Mouse (Mus musculus) forebrain, embryonic 11.5 days (tissue): Measurements from ENCODE around the gene Nemp1. TPM values are rescaled to one million over a fixed set of nuclear protein-coding genes. Genes with fewer than 3 reads are reported as not detected.
A peak's percentile ranks its signal among the peaks of the same experiment; 100 is the strongest.
"Not testable (repeated sequence)": the region's sequence is repeated elsewhere in the genome, so short reads cannot be mapped to it uniquely, and the experiment has no call there.

Experiments
- ATAC-seq: fragments of 200-750 bp; cut with Nextera tagmentation; replicated peaks from 2 replicates; pipeline ENCODE4 v1.8.0; 2017; ENCODE audit warnings: moderate TSS enrichment; ENCODE audit not compliant: low FRiP score
- DNase-seq: peaks from one replicate; pipeline ENCODE4 v3.0.0-alpha.2; 2017; ENCODE audit warnings: low spot score
- H3K27ac ChIP-seq: fragments of 300-500 bp; sonication (generic); 2 replicates; pipeline ENCODE4 v1.5.1; 2014; ENCODE audit warnings: low read depth, low read length
- H3K27me3 ChIP-seq: fragments of 300-500 bp; sonication (generic); 2 replicates; pipeline ENCODE4 v1.6.1; 2014; ENCODE audit warnings: mild to moderate bottlenecking, low read length, mixed read lengths; ENCODE audit not compliant: control insufficient read depth, insufficient read depth
- H3K36me3 ChIP-seq: fragments of 300-500 bp; sonication (generic); 2 replicates; pipeline ENCODE4 v1.6.1; 2014; ENCODE audit warnings: mild to moderate bottlenecking, low read length, moderate library complexity, mixed read lengths; ENCODE audit not compliant: control insufficient read depth, insufficient read depth
- H3K4me1 ChIP-seq: fragments of 300-500 bp; sonication (generic); replicated peaks from 2 replicates; pipeline ENCODE4 v1.6.1; 2014; ENCODE audit warnings: low read length, mixed read lengths; ENCODE audit not compliant: control insufficient read depth, insufficient read depth
- H3K4me2 ChIP-seq: fragments of 300-500 bp; sonication (generic); 2 replicates; pipeline ENCODE4 v1.6.1; 2014; ENCODE audit warnings: low read depth, mild to moderate bottlenecking, low read length, moderate library complexity, mixed read lengths; ENCODE audit not compliant: severe bottlenecking
- H3K4me3 ChIP-seq: fragments of 300-500 bp; sonication (generic); 2 replicates; pipeline ENCODE4 v1.5.1; 2014; ENCODE audit warnings: low read depth, low read length
- H3K9ac ChIP-seq: fragments of 300-500 bp; sonication (generic); 2 replicates; pipeline ENCODE4 v1.6.1; 2014; ENCODE audit warnings: low read length
- H3K9me3 ChIP-seq: fragments of 300-500 bp; sonication (generic); 2 replicates; pipeline ENCODE4 v1.6.1; 2016; ENCODE audit warnings: low read length, mixed read lengths; ENCODE audit not compliant: control insufficient read depth
- WGBS: fragments of 180-500 bp; shearing (Covaris S2); extraction: QIAGEN DNeasy Blood & Tissue Kit; methylation state at CpG from one replicate; pipeline ENCODE4 v1.1.7; 2014; 5-methylcytosine and 5-hydroxymethylcytosine counted together
- polyA plus RNA-seq: library from polyadenylated mRNA; unstranded; fragments of >200 nt; fragmentation: Nextera tagmentation; extraction: Ambion mirVana; gene quantifications from 2 replicates; pipeline ENCODE4 v1.2.1, GENCODE M21; 2014

Gene Nemp1
- polyA plus RNA-seq, 1 experiment from 2014 or later, result 12.0 TPM

DNA sequence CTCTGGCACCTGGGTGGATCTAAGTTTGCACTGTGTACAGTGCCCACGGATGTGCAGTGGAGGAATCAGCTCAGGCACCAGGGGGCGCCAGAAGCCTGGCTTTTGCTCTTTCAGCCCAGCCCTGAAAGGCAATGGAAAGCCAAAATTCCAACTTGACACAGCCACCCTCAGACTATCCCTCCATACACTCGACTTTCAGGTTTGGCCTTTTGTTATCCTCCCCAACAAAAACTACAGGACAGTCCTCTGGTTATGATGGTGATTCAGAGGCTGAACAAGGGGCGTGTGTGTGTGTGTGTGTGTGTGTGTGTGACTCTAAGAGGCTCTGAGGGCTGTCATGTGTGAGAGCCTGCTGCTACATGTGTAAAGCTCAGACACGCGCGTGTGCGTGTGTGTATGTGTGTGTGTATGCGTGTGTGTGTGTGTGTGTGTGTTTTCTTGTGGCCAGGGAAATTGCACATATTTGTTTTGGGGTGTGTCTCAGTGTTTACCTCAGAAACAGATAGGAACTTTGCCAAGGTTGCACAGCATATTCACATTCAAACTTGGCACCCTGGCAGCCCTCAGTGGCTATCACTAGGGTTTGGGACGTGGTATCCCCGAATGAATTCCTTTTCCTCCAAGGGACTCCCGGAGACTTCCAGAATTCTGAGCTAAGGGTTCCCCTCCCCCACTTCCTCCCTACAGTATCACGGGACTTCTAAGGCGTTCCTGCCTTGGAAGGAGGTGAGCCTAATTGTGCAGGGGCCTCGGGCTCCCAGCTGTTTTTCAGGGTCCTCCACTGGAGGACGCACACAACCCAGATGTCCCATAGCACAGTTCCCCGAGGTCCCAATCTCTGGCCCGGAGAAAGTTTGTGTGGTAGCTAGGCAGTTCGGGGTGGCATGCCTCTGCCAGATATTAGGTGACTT lies 24.6 kb upstream of the Nemp1 start:
- H3K27ac ChIP-seq, result no peak overlapping the region
- no peak overlapping the region for H3K4me3 ChIP-seq
- peaks cover 19% of the 10 kb centered on the region for H3K27me3 ChIP-seq
- H3K9ac ChIP-seq, result peak overlapping the region; percentile 21; the same call in 1 of the 2 replicates
- peaks cover 11% of the 10 kb centered on the region for H3K4me1 ChIP-seq
- no peaks in the 10 kb centered on the region for H3K9me3 ChIP-seq
- no peaks in the 10 kb centered on the region for H3K36me3 ChIP-seq
- peak overlapping the region; percentile 48; the same call in 1 of the 2 replicates for H3K4me2 ChIP-seq
- ATAC-seq (peak; percentile 76), DNase-seq (peak; percentile 89)
- 6% methylated on average over 19 of the region's 19 CpGs for WGBS

DNA sequence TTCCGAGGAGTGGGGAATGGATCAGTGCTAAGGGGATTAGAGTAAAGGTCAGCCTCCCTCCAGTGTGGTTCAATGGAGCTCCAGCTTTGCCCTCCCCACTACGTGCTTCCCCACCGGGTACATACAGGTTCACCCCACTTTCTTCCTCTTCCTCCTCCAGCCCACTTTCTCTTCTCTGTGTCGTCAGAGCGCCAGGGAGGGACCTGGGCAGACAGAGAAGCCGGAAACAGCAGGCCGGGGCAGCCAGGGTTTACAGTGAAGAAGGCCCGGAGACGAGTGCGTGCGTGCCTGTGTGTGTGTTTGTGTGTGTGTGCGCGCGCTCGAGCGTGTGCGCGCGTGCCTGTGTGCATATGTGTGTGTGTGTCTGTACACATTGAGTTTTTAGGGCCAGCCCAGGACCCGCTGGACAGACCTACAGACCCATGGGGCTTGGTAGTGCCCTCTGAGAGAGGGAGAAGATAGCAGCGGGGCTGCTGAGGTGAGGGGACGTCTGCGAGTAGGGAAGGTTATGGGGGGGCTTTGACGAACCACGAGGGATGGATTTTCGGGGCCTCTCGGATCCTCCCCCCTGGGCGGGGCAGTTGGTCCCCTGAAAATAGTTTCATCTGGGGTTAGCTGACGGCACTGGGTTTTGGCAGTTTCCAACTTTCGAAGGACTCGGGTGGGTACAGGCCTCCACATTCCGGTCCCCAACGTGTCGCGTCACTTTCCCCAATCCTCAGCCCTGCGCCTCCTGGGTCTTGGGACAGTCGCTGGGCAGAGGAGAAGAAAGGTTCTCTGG lies 23.7 kb upstream of the Nemp1 start, which contains the start of gene Stat6:
Gene Stat6 (plus strand): TSS at position 215 of the 781 bp plus-strand sequence.
- peak within 1 kb of the TSS; percentile 48 for H3K4me2 ChIP-seq
- H3K4me3 ChIP-seq, result peak within 1 kb of the TSS; percentile 27
- H3K27me3 ChIP-seq, result peaks cover 19% of the 10 kb centered on the region
- peak within 1 kb of the TSS; percentile 21 for H3K9ac ChIP-seq
- peak; percentile 45 for ATAC-seq
- no peaks in the 10 kb centered on the region for H3K9me3 ChIP-seq
- WGBS, result 4% methylated on average over 37 of the region's 37 CpGs
- H3K36me3 ChIP-seq, result no peaks in the 10 kb centered on the region
- H3K4me1 ChIP-seq, result peaks cover 11% of the 10 kb centered on the region
- H3K27ac ChIP-seq, result no peak within 1 kb of the TSS
- peak; percentile 73 for DNase-seq

DNA sequence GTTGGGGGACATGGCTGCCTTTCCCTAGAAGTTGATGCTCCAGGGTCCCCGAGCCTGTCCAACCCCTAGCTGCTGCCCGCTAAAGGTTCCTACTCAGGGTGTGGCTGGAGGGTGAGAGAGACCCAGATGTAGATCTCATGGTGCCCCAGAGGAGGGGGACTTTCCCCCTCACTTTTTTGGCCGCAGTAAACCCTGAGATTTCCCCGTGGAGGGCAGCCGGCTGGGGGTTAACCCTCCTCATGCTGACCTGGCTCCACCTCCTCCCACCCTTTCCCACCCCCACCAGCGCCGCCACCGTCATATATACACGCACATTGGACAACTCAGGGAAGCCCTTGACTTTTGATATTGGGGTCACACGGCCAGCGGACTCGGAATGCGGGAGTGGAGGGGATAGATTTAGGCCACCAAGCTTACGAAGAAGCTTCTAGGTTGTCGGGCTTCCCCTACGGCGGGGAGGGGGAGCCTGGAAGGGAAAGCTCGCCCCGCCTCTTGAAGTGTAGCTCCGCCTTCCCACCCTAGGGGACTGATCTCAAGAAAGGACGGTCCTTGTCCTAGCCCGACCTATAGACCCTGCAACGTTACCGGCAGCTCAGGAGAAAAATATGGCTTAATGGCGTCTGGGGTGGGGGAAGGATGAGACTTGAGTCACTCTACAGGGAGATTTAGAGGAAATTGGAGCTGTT lies 23.0 kb upstream of the Nemp1 start:
- H3K9ac ChIP-seq, result peak overlapping the region; percentile 21
- H3K27ac ChIP-seq, result no peak overlapping the region
- H3K4me1 ChIP-seq, result peaks cover 11% of the 10 kb centered on the region
- H3K36me3 ChIP-seq, result no peaks in the 10 kb centered on the region
- no peaks in the 10 kb centered on the region for H3K9me3 ChIP-seq
- peak overlapping the region; percentile 27 for H3K4me3 ChIP-seq
- peak; percentile 50 for ATAC-seq
- DNase-seq, result peak; percentile 76
- H3K27me3 ChIP-seq, result peaks cover 19% of the 10 kb centered on the region
- 2% methylated on average over 25 of the region's 25 CpGs for WGBS
- H3K4me2 ChIP-seq, result peak overlapping the region; percentile 48

DNA sequence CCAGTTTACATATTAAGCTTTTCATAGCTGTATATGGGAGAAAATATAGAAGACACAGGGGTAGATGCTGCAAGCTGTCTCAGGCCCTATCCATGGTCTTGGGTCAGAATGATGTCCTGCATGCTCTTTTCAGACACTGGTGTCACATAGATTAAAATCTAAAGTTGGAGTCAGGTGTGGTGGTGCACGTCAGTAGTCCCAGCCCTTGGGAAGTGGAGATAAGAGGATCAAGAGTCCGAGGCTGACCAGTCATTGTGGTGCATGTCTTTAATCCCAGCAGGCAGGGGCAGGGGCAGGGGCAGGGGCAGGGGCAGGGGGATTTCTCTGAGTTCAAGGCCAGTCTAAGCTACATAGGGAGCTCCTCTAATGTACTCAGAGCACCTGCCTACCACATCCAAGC lies 20.9 kb upstream of the Nemp1 start:
- no peaks in the 10 kb centered on the region for H3K9me3 ChIP-seq
- H3K27ac ChIP-seq, result no peak overlapping the region
- 29% methylated on average over 2 of the region's 2 CpGs for WGBS
- H3K4me3 ChIP-seq, result no peak overlapping the region
- no peak overlapping the region for H3K9ac ChIP-seq
- no peak for DNase-seq
- H3K4me1 ChIP-seq, result peaks cover 11% of the 10 kb centered on the region
- H3K27me3 ChIP-seq, result peaks cover 19% of the 10 kb centered on the region
- H3K4me2 ChIP-seq, result no peak overlapping the region
- ATAC-seq, result no peak
- no peaks in the 10 kb centered on the region for H3K36me3 ChIP-seq

DNA sequence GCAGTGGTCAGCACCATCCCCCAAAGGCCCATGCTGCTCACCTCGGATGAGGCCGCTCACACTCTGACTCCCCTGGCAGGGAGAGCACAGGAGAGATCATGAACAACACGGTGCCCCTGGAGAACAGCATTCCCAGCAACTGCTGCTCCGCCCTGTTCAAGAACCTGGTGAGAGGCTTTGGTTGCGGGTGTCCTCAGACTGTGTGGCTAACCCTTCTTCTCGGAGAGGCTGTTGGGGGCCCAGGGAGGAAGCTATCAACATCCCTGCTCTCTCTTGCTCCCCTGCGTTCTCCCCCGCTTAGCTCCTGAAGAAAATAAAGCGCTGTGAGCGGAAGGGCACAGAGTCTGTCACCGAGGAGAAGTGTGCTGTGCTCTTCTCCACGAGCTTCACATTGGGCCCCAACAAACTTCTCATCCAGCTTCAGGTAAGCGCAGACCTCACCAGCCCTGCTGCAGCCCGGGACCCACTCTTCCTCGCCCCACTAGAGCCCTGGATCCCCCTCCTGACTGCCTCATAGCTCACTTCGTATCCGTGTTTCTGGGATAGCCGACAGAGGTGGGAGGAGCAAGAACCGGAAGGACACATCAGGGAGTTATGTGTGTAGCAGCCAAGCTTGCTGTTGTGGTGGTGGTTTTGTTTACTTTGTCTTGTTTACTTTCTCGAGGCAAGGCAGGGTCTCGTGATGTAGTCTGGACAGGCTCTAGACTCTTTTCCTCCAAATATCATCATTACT lies 13.6 kb upstream of the Nemp1 start:
- Histone ChIP-seq H3K9ac (no peak overlapping the region), H3K4me3 (no peak overlapping the region), H3K27me3 (no peaks in the 10 kb centered on the region), H3K4me2 (no peak overlapping the region), H3K36me3 (no peaks in the 10 kb centered on the region), H3K9me3 (no peaks in the 10 kb centered on the region), H3K4me1 (no peaks in the 10 kb centered on the region), H3K27ac (no peak overlapping the region)
- ATAC-seq (no peak), DNase-seq (no peak)
- 57% methylated on average over 21 of the region's 21 CpGs for WGBS

DNA sequence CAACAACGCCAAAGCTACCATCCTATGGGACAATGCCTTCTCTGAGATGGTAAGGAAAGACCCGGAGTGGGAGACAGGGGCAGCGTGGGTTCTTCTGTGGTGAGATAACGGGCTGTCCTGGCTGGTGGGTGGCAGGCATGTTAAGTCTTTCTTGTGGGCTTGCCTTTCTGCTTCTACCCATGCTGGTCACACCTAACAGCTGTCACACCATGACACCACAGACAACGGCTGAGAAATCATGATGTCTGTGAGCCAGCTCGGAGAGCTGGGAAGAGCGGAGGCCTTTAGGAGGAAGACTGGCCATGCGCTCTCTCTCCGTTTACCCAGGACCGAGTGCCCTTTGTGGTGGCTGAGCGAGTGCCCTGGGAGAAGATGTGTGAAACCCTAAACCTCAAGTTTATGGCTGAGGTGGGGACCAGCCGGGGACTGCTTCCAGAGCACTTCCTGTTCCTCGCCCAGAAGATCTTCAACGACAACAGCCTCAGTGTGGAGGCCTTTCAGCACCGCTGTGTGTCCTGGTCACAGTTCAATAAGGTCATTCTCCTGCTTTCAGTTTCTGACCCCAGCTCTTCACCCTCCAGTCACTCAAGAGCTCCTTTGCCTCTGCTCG lies 11.6 kb upstream of the Nemp1 start:
- DNase-seq (no peak), ATAC-seq (no peak)
- Histone ChIP-seq H3K27me3 (no peaks in the 10 kb centered on the region), H3K4me3 (no peak overlapping the region), H3K36me3 (no peaks in the 10 kb centered on the region), H3K4me1 (no peaks in the 10 kb centered on the region), H3K4me2 (no peak overlapping the region), H3K9ac (no peak overlapping the region), H3K27ac (no peak overlapping the region), H3K9me3 (no peaks in the 10 kb centered on the region)
- 83% methylated on average over 16 of the region's 16 CpGs for WGBS

DNA sequence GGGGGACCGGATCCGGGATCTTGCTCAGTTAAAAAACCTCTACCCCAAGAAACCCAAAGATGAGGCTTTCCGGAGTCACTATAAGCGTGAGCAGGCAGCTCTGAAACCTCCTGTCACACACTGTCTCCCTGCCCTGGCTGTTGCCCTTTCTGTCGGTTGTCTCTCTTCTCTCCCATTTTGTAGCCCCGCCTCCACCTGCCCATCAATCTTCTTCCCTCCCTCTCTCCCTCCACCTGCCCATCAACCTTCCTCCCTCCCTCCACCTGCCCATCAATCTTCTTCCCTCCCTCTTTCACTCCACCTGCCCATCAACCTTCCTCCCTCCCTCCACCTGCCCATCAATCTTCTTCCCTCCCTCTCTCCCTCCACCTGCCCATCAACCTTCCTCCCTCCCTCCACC lies 9.1 kb upstream of the Nemp1 start:
- not testable (repeated sequence) for ATAC-seq, H3K9ac ChIP-seq, H3K27ac ChIP-seq, H3K9me3 ChIP-seq, H3K4me3 ChIP-seq, DNase-seq, H3K4me2 ChIP-seq, H3K36me3 ChIP-seq
- peaks cover 10% of the 10 kb centered on the region for H3K4me1 ChIP-seq
- H3K27me3 ChIP-seq, result peaks cover 13% of the 10 kb centered on the region
- WGBS, result 55% methylated on average over 6 of the region's 6 CpGs
